ENCODE assay signal across 25 mouse cellular contexts in the genomic region with DNA sequence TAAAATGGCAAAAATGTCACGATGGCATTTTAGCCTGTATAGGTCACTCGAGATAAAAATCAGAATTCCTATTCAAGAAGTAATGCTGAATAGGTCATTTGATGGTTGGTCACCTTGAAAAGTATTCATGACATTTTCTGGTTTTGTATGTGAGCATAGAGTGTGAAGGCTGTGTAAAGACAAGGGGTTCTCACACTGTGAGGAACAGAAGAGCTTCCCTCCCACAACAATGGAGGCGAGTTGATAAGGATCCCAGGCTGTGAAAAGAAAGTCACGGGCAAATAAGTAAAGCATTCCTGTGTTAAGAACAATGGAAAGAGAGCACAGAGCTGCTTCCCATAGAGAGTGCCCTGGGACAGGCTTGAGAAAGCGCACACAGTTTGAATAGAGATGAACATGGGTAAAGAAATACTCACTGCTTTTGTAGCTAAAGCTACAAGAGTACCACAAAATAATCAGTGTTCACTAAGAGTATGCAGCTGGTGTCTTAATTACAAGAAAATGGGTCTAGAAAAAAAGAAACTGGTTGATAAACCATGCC.
DNase-seq lines count a peak whose midpoint lies in the region; ATAC-seq and TF ChIP-seq lines count a peak whose summit lies in the region.
"Had no signal": no experiment of that assay in that cellular context is flagged by ENCODE, and none has a peak within 500 bp of the region (broad histone marks: within the 10 kb centered on the region; RNA-seq: fewer than 3 reads in every experiment).

No protein-coding gene starts in this region.

- H3K4me1 ChIP-seq in embryonic facial prominence, embryonic 11.5 days (ENCODE audit: control insufficient read depth, insufficient read depth, low read length), result no peaks in the 10 kb centered on the region
- H3K4me1 ChIP-seq in embryonic facial prominence, embryonic 10.5 days, result no peaks in the 10 kb centered on the region
- H3K4me1 ChIP-seq in midbrain, embryonic 10.5 days, result peaks cover 17% of the 10 kb centered on the region
- no peaks in the 10 kb centered on the region for H3K4me1 ChIP-seq in midbrain, postnatal 0 days (ENCODE audit: insufficient read depth, low read length)
- H3K4me1 ChIP-seq: heart, embryonic 13.5 days; liver, embryonic 13.5 days had no signal

- H3K9me3 ChIP-seq in embryonic facial prominence, embryonic 11.5 days (replicated peaks; ENCODE audit: control insufficient read depth, low read length), result no peaks in the 10 kb centered on the region
- H3K9me3 ChIP-seq in embryonic facial prominence, embryonic 10.5 days, result no peaks in the 10 kb centered on the region
- H3K9me3 ChIP-seq in midbrain, embryonic 10.5 days (replicated peaks), result no peaks in the 10 kb centered on the region
- no peaks in the 10 kb centered on the region for H3K9me3 ChIP-seq in midbrain, postnatal 0 days (ENCODE audit: low read length)
- H3K9me3 ChIP-seq: heart, embryonic 13.5 days; liver, embryonic 13.5 days; megakaryocyte, embryonic 14.5 days had no signal

- H3K36me3 ChIP-seq in embryonic facial prominence, embryonic 11.5 days (replicated peaks; ENCODE audit: control insufficient read depth, insufficient read depth, low read depth, low read length), result no peaks in the 10 kb centered on the region
- H3K36me3 ChIP-seq in embryonic facial prominence, embryonic 10.5 days (replicated peaks), result no peaks in the 10 kb centered on the region
- H3K36me3 ChIP-seq in midbrain, embryonic 10.5 days, result no peaks in the 10 kb centered on the region
- no peaks in the 10 kb centered on the region for H3K36me3 ChIP-seq in midbrain, postnatal 0 days (ENCODE audit: insufficient read depth, low read length)
- H3K36me3 ChIP-seq: heart, embryonic 13.5 days; liver, embryonic 13.5 days had no signal

- peak; percentile 65; the same call in 1 of the 2 replicates for ATAC-seq in embryonic facial prominence, embryonic 11.5 days (replicated peaks; ENCODE audit: insufficient number of reproducible peaks, low FRiP score, low TSS enrichment, low read depth)
- ATAC-seq in midbrain, postnatal 0 days (ENCODE audit: low FRiP score), result no peak
- ATAC-seq: hindbrain, embryonic 16.5 days; intestine, embryonic 16.5 days had no signal

- TF ChIP-seq CTCF in midbrain, postnatal 0 days (IDR thresholded peaks at IDR 0.05), result no peak
- no peak for TF ChIP-seq CTCF in layer of hippocampus, adult 2 months (conservative IDR thresholded peaks at IDR 0.05)

- no peak overlapping the region for H3K4me3 ChIP-seq in embryonic facial prominence, embryonic 11.5 days (ENCODE audit: low read depth, low read length)
- H3K4me3 ChIP-seq in embryonic facial prominence, embryonic 10.5 days, result no peak overlapping the region
- no peak overlapping the region for H3K4me3 ChIP-seq in midbrain, embryonic 10.5 days
- no peak overlapping the region for H3K4me3 ChIP-seq in midbrain, postnatal 0 days (ENCODE audit: low read depth, low read length)
- H3K4me3 ChIP-seq in layer of hippocampus, adult 2 months, result no peak overlapping the region
- H3K4me3 ChIP-seq: heart, adult 2 months; heart, embryonic 13.5 days; left cerebral cortex, adult 2 months; liver, embryonic 13.5 days; megakaryocyte, embryonic 14.5 days; myocyte had no signal

- no peak overlapping the region for H3K27ac ChIP-seq in embryonic facial prominence, embryonic 11.5 days (replicated peaks; ENCODE audit: low read depth, low read length)
- H3K27ac ChIP-seq in embryonic facial prominence, embryonic 10.5 days (replicated peaks), result no peak overlapping the region
- no peak overlapping the region; the same call in 1 of the 2 replicates for H3K27ac ChIP-seq in midbrain, embryonic 10.5 days (replicated peaks)
- no peak overlapping the region for H3K27ac ChIP-seq in midbrain, postnatal 0 days (ENCODE audit: low read depth, low read length)
- H3K27ac ChIP-seq in layer of hippocampus, adult 2 months, result no peak overlapping the region
- H3K27ac ChIP-seq: heart, adult 2 months; heart, embryonic 13.5 days; left cerebral cortex, adult 2 months; liver, embryonic 13.5 days had no signal

- no peak overlapping the region for H3K9ac ChIP-seq in embryonic facial prominence, embryonic 11.5 days (replicated peaks; ENCODE audit: low read length)
- H3K9ac ChIP-seq in midbrain, postnatal 0 days (replicated peaks; ENCODE audit: low read length, poor library complexity, severe bottlenecking), result no peak overlapping the region
- H3K9ac ChIP-seq: heart, embryonic 13.5 days; liver, embryonic 13.5 days had no signal

- 30% methylated on average over 5 of the region's 5 CpGs for WGBS in embryonic facial prominence, embryonic 11.5 days
- WGBS in embryonic facial prominence, embryonic 10.5 days, result 27% methylated on average over 5 of the region's 5 CpGs
- 12% methylated on average over 5 of the region's 5 CpGs for WGBS in midbrain, embryonic 10.5 days
- WGBS in midbrain, postnatal 0 days, result 12% methylated on average over 5 of the region's 5 CpGs

- no peak overlapping the region for H3K4me2 ChIP-seq in embryonic facial prominence, embryonic 11.5 days (ENCODE audit: low read depth, low read length)
- H3K4me2 ChIP-seq in midbrain, postnatal 0 days (ENCODE audit: low read depth, low read length, poor library complexity, severe bottlenecking), result no peak overlapping the region
- H3K4me2 ChIP-seq: heart, embryonic 13.5 days; liver, embryonic 13.5 days had no signal

- DNase-seq in embryonic facial prominence, embryonic 11.5 days (ENCODE audit: low spot score), result no peak
- DNase-seq in embryonic facial prominence, embryonic 10.5 days (ENCODE audit: low spot score), result no peak
- peak; percentile 39 for DNase-seq in midbrain, embryonic 10.5 days (ENCODE audit: low spot score)
- DNase-seq in midbrain, postnatal 0 days (ENCODE audit: low spot score), result no peak
- peak; percentile 23 for DNase-seq in R1 (ENCODE audit: low read depth, low spot score)
- DNase-seq in mesoderm, embryonic 11.5 days (ENCODE audit: low read depth, low spot score), result peak; percentile 0
- no peak for DNase-seq in layer of hippocampus, adult 2 months (ENCODE audit: low spot score in 2 of 2)
- no peak for DNase-seq in layer of hippocampus, postnatal 14 days (ENCODE audit: low spot score in 2 of 2)
- DNase-seq: adrenal gland, postnatal 36 days; cerebellum, adult 9-10 months; gastrocnemius, postnatal 36 days; heart, adult 2 months; heart, postnatal 14 days; kidney, adult 9 months; kidney, postnatal 25 days; liver, embryonic 13.5 days; lung, adult 2 months; thymus, adult 2 months; thymus, postnatal 4 days had no signal

- no peaks in the 10 kb centered on the region for H3K27me3 ChIP-seq in embryonic facial prominence, embryonic 11.5 days (ENCODE audit: control insufficient read depth, insufficient read depth, low read length)
- H3K27me3 ChIP-seq in embryonic facial prominence, embryonic 10.5 days (replicated peaks; ENCODE audit: low read depth, poor library complexity, severe bottlenecking), result no peaks in the 10 kb centered on the region
- peaks cover 26% of the 10 kb centered on the region for H3K27me3 ChIP-seq in midbrain, embryonic 10.5 days (ENCODE audit: low read depth, poor library complexity, severe bottlenecking)
- no peaks in the 10 kb centered on the region for H3K27me3 ChIP-seq in midbrain, postnatal 0 days (ENCODE audit: insufficient read depth, low read length)
- H3K27me3 ChIP-seq: heart, embryonic 13.5 days; liver, embryonic 13.5 days; megakaryocyte, embryonic 14.5 days had no signal

Comparison
In these comparisons a context has a peak if more than half of its experiments do, and no peak if none do; other contexts are left out.
1. DNase-seq: peak in midbrain, embryonic 10.5 days (single experiment), R1 (single experiment) and mesoderm, embryonic 11.5 days (single experiment); none in embryonic facial prominence, embryonic 11.5 days (single experiment), embryonic facial prominence, embryonic 10.5 days (single experiment), midbrain, postnatal 0 days (single experiment), layer of hippocampus, adult 2 months (0 of 2) and layer of hippocampus, postnatal 14 days (0 of 2).